Mouse (Mus musculus) testis, adult 2 months (tissue): ENCODE measurements around the gene Golga4.

ENCODE experiments used
- CTCF ChIP-seq: fragments of 200-500 bp; IDR thresholded peaks from 2 replicates; pipeline ENCODE4 v1.5.1; 2012; ENCODE audit warnings: low read depth, mild to moderate bottlenecking, inconsistent platforms, low read length, moderate library complexity; ENCODE audit not compliant: control insufficient read depth, insufficient read depth, insufficient replicate concordance
- POLR2A ChIP-seq: fragments of 200-500 bp; IDR thresholded peaks from 2 replicates; pipeline ENCODE4 v1.6.1; 2012; ENCODE audit warnings: low read depth, mild to moderate bottlenecking, inconsistent platforms, low read length, moderate library complexity; ENCODE audit not compliant: control insufficient read depth

- TF ChIP-seq CTCF = no peak
- no peak for TF ChIP-seq POLR2A
These were observed 115.6 kb downstream of the Golga4 start for GRCm38 (mm10) chr9:118621691-118622090.
